Mouse (Mus musculus) CH12.LX (cell line): ENCODE data around the gene Rgl1.

Experiments used
- CTCF ChIP-seq, 2 experiments: IDR thresholded peaks in 1 of 2; conservative IDR thresholded peaks in 1 of 2; 2 replicates each; pipeline ENCODE4 v1.5.1; 2011 to 2012; ENCODE audit warnings: low read depth in 2 of 2, low read length in 2 of 2, improper control_type of control experiment in 1 of 2, inconsistent platforms in 1 of 2, mild to moderate bottlenecking in 1 of 2, moderate library complexity in 1 of 2
- EP300 ChIP-seq: IDR thresholded peaks from 2 replicates; pipeline ENCODE4 v1.6.1; 2011; ENCODE audit warnings: low read length, improper control_type of control experiment
- ETS1 ChIP-seq: conservative IDR thresholded peaks from 2 replicates; pipeline ENCODE4 v1.6.1; 2012; ENCODE audit warnings: low read depth, mild to moderate bottlenecking, inconsistent platforms, low read length, improper control_type of control experiment, moderate library complexity
- JUN ChIP-seq: IDR thresholded peaks from 2 replicates; pipeline ENCODE4 v1.6.1; 2011; ENCODE audit warnings: low read depth, mild to moderate bottlenecking, low read length, improper control_type of control experiment, moderate library complexity; ENCODE audit not compliant: insufficient read depth
- MAX ChIP-seq: IDR thresholded peaks from 2 replicates; pipeline ENCODE4 v1.6.1; 2011; ENCODE audit warnings: low read length, improper control_type of control experiment
- MEF2A ChIP-seq: IDR thresholded peaks from 2 replicates; pipeline ENCODE4 v1.6.1; 2014; ENCODE audit warnings: low read depth, mild to moderate bottlenecking, inconsistent platforms, low read length, improper control_type of control experiment, borderline replicate concordance
- MYC ChIP-seq: IDR thresholded peaks from 2 replicates; pipeline ENCODE4 v1.6.1; 2011; ENCODE audit warnings: low read depth, mild to moderate bottlenecking, improper control_type of control experiment, low read length
- POLR2A ChIP-seq: IDR thresholded peaks from 2 replicates; pipeline ENCODE4 v1.6.1; 2011; ENCODE audit warnings: low read depth, mild to moderate bottlenecking, improper control_type of control experiment, low read length
- POLR2AphosphoS2 ChIP-seq: IDR thresholded peaks from 2 replicates; pipeline ENCODE4 v1.6.1; 2011; ENCODE audit warnings: low read depth, low read length, improper control_type of control experiment
- RAD21 ChIP-seq: IDR thresholded peaks from 2 replicates; pipeline ENCODE4 v1.6.1; 2011; ENCODE audit warnings: low read depth, mild to moderate bottlenecking, low read length, improper control_type of control experiment, moderate library complexity
- RCOR1 ChIP-seq: conservative IDR thresholded peaks from 2 replicates; pipeline ENCODE4 v1.6.1; 2012; ENCODE audit warnings: low read depth, mild to moderate bottlenecking, inconsistent platforms, low read length, improper control_type of control experiment
- SIN3A ChIP-seq: IDR thresholded peaks from 2 replicates; pipeline ENCODE4 v1.6.1; 2012; ENCODE audit warnings: low read length, improper control_type of control experiment, inconsistent platforms
- UBTF ChIP-seq: IDR thresholded peaks from 2 replicates; pipeline ENCODE4 v1.6.1; 2012; ENCODE audit warnings: low read depth, mild to moderate bottlenecking, inconsistent platforms, low read length, improper control_type of control experiment, moderate library complexity
- ZC3H11A ChIP-seq: IDR thresholded peaks from 2 replicates; pipeline ENCODE4 v1.6.1; 2012; ENCODE audit warnings: low read depth, mild to moderate bottlenecking, inconsistent platforms, low read length, improper control_type of control experiment

DNA sequence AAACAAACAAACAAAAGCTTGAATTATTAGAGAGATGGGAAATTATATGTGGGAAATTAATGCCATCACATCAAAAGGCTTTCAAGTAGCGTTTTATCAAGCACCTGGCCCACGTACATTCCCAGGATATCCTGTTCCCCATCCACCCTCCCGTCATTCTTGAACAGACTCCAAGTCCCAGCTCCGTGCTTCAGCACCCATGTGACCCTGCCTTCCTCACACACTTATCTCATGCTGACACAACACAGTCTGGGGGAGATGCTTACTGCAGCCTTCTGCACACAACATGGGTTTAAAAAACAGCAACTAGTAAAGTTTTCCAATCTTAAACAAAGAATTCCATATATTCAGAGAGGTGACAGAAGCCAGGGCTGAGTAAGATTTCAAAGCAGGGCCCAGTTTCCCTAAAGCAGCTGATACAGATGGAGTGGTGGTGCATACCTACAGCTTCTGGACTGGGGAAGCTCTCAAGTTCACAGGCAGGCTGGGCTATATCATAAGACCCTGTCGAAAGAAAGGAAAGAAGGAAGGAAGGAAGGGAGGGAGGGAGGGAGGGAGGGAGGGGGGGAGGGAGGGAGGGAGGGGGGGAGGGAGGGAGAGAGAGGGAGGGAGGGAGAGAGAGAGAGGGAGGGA, 38.4 kb downstream of the Rgl1 start:
- TF ChIP-seq CTCF (conservative IDR thresholded peaks at IDR 0.05 in 1 of 2, IDR thresholded peaks at IDR 0.05 in 1 of 2; ENCODE audit: low read depth in 2 of 2, low read length in 2 of 2) (no peak), RAD21 (no peak), POLR2A (no peak), MYC (no peak), RCOR1 (no peak), EP300 (no peak), MEF2A (no peak), ZC3H11A (no peak), SIN3A (no peak), POLR2AphosphoS2 (no peak), UBTF (no peak), MAX (no peak), ETS1 (no peak), JUN (no peak)
